Mouse (Mus musculus): Measurements from ENCODE around the gene Tnk2.

DNA sequence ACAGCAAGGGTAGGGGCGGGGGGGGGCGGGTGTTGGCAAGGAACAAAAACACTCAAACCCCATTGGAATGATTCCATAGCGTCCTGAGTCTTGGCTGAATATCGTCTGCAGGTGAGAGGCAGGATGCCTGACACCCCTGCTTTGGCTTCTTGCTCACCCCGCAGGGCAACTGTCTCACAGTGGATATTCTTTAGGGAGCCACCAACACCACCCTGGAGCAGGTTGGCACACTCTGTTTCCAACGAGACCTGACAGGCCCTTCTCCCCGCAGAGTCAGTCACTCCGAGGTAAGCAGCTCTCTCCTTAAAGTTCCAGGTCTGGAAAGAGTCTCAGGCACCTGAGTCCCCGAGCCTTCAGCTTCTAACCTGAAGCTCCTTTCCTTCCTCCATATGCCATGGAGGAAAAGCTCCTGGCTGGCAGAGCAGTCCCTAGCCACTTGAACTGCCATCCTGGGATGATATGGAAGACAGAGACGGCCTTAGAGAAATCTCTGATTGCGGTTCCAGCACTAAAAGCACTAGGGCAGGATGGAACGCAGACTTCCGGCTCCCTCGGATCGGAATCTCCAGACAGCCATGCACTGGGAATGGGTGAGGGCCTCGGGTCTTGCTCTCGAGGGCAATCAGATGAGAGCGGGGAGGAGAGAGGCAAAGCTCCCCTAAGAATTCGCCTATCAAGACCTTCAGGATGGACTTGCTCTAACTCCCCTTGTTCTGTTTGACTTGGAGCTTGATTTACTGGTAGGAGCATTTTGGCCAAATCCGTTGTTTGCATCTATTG is 2.0 kb upstream of the Tnk2 start:
- TF ChIP-seq CTCF (IDR thresholded peaks at IDR 0.05; ENCODE audit: control insufficient read depth, insufficient read depth, low read length) (no peak), POLR2A (IDR thresholded peaks at IDR 0.05; ENCODE audit: borderline replicate concordance, control insufficient read depth, low read depth, low read length) (no peak)

Measured in bone marrow, adult 2 months (tissue).